Mouse (Mus musculus): ENCODE data around the gene Gm20517. TPM values are rescaled to one million over a fixed set of nuclear protein-coding genes. Genes with fewer than 3 reads are reported as not detected.
A peak's percentile ranks its signal among the peaks of the same experiment; 100 is the strongest.

The Gm20517 gene
- total RNA-seq, 2 experiments from 2014 or later, result 2.6 to 4.0 TPM

DNA sequence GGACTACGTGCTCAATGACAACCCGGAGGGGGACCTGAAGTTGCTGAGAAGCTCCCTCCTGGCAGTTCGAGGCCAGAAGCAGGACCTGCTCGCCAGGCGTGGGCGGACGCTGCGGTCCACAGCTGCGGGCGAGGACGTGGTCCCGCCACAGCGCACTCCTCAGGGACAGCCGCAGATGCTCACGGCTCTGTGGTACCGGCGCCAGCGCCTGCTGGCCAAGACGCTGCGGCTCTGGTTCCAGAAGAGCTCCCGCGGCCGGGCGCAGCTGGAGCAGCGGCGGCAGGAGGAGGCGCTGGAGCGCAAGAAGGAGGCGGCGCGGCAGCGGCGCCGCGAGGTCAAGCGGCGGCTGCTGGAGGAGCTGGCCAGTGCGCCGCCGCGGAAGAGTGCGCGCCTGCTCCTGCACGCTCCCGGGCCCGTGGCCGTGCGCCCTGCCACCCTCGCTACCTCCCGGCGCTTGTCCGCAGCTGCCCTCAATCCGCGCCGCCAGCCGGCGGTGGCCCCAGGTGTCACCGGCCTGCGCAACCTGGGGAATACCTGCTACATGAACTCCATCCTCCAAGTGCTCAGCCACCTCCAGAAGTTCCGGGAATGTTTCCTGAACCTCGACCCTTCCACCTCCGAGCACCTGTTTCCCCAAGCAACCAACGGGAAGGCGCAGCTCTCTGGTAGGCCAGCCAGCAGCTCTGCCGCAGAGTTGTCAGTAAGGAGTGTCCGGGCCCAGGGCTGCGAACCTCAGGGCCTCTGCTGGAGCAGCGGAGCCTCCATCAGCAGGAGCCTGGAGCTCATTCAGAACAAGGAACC is 61.1 kb downstream of the Gm20517 start:
- DNase-seq (ENCODE audit: low spot score in 2 of 2), result peak; percentile 55 to 75

DNA sequence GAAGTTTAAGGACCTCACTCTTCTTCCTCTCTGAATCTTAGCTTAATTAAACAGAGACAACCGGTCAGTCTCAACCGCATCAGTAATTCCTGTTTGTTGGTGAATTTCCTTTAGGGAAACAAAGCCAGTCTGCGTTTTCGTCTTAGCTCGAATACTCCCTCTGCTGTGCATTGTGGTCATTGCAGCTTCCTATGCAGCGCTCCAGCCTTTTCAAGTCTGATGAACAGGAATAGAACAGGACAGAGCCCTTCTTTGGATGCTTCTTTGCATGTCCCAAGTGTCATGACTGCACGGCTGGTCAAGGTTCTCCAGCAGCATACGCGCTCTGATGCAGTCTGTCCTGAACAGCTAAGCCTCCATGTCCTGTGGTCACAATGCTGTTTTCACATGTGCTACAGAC is 65.2 kb downstream of the Gm20517 start:
- DNase-seq (ENCODE audit: low spot score in 2 of 2), result peak; percentile 42 to 64

DNA sequence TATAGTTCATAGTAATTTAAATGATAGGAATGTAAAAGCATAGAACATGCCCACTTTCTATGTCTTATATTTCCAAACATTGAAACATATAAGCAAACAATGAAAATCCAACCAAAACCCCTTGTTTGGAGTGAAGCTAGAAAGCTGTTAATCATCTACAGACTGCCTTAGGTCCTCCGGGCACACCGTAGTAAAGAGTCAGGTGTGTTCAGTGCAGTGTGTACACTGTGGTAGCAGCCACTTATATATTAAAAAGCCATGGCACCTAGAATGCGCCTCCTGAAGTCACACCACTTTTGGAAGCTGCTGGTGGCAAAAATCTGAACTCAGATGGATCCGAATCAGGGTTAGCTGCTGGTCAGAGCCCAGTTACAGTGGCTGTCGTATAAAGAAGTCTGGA is 66.8 kb downstream of the Gm20517 start:
- no peak for DNase-seq (ENCODE audit: low spot score in 2 of 2)

DNA sequence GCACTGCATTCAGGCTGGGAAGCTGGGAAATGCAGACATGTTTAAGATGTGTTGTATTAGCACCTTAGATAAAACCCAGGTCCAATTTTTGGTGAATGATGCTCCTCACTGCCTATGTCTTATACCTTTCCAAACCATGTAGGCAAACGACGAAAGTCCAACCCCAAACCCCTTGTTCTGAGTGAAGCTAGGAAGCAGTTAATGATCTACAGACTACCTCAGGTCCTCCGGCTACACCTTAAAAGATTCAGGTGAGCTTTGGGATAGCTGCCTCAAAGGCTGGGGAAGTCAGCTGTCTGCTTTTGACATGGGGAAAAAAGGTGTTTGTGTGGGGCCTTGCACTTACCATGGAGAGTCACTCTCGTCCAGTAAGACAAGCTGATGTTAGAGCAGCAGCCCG is 67.3 kb downstream of the Gm20517 start:
- DNase-seq (ENCODE audit: low spot score in 2 of 2), result no peak

DNA sequence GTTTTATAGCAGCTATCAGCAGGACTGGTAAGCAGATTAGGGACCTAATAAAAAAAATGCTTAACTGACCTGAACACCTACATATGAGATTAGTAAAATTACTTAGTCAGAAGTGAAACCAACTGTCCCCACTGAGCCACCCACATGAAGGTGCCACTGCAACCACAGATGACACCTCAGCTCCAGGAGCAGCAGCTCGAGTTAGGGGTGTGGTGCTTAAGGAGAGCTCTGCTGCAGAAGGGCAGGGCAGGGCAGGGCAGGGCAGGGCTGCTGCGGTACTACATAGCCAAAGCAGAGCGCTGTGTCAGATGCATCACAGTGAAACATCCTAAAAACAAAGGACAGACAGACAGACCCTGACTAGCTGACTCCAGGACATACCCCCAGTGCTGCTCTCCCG is 71.4 kb downstream of the Gm20517 start:
- no peak for DNase-seq (ENCODE audit: low spot score in 2 of 2)

DNA sequence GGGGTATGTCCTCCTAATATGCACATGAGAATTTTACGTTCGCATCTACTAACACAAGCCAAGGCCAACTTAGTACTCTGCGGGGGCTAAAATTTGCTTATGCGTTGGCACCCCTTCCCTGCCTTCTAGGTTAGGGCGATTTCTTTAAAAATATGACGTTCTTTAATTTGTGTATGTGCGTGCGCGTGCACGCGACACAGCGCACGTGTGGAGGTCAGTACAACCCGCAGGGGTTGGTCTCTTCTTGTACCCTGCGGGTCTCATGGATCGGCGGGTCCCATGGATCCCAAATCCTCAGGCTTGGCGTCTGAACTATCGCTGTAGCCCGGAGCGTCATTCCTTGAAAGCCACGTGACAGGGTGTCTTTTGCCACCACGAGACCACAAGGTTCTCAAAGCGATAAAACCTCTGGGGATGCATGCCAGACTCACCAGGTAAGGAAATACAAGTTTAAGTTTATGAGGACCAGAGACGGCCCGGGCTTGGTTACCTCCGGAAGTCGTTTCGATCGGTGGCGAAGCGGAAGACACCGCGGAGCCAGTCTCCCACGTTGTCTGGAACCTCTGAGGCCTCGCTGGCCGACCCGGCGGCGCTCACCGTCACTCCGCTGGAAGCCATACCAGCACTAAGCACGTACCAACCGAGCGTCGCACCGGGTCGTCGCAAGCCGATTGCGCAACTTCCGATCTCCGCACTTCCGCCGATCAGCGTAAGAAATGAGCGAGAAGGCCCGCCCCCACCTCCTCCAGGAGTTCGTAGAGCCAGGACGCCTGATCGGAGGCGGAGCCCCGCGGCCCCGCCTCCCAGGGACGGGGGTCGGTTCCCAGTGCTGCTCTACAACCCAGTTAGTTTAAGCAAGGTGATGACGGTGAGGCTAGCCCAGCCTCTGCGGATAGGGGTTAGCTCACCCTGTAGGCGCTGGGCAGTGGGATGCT is 76.3 kb downstream of the Gm20517 start:
- peak; percentile 87 to 96 for DNase-seq (ENCODE audit: low spot score in 2 of 2)

DNA sequence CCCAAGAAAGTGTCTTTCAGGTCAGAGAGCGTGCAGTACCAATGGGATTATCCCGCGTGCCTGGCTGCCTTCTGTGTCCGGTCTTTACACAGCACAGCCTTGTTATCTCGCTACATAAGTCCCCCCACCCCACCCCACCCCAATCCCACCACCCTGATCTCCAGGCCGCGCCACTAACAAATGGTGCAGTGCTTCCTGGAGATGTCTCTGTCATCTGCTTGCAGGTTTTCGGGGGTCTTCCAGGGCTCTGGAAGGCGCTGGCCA is 76.9 kb downstream of the Gm20517 start, which contains the start of gene Tomm6:
TSS of gene Tomm6 (minus strand) at position 43 of the 264 bp plus-strand sequence.
- DNase-seq (ENCODE audit: low spot score in 2 of 2), result no peak

DNA sequence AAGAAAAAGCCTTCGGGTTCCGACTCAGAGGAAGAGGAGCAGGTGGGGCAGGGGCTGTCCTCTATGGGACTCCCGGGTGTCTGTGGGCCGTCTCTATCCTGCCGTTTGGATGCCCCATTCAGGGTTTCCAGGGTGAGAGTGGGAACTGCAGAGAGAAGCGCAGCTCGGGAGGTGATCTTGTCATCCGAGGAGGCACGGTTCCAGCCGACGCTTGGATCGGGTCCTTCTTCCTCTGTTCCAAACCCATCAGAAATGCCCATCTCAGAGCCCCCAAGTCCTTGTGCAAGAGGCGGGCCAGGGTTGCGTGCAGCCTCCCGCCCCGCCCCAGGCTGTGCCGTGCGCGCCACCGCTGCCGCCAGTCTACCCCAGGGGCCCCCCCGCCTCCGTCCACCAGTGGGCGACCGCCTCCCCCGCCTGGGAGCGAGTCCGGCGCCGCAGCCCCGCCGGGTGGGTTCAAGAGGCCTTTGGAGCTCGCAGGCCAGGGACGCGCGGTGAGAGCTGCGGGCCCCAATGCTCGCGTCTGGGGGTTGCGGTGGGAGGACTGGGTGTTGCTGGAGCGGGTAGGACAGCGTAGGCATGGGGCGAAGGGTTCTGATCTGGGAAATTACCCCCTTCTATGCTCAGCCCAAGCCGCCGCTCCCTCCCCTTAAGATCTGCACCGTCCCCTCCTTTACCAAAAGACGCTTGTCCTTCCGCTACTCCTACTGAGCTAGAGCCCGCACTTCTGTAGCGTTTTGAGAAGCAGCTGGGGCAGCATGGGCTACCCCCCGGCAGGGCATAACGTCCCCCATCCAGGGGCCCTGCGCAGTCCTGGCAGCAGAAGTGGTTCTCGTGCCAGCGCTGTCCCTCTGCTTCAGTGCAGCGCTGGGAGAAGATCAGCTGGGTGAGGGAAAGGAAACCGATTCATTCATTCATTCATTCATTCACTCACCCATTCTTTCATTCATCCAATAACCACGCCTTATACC is 77.5 kb downstream of the Gm20517 start, which contains the start of gene Frs3:
TSS of gene Frs3 (plus strand) at position 423 of the 968 bp plus-strand sequence.
- peak; percentile 74 to 79 for DNase-seq (ENCODE audit: low spot score in 2 of 2)

DNA sequence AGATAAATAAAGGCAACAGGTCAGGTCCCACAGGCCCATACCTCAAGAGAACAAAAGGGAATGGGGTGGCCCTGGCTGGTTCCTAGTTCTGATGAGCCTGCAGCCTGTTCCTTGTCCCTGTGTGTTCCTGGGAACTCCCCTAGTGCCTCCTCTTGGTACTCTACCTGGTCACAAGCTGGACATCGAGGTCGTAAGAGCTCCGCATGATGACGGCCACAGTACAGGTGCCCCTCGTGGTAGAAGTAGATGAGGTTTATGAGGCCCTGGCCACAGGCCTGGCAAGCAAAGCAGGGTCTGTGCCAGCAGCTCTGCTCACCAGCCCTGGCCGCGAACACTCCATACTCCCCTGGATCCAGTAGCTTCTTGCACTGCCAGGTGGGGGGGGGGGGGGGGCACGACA is 78.5 kb downstream of the Gm20517 start:
- no peak for DNase-seq (ENCODE audit: low spot score in 2 of 2)

DNA sequence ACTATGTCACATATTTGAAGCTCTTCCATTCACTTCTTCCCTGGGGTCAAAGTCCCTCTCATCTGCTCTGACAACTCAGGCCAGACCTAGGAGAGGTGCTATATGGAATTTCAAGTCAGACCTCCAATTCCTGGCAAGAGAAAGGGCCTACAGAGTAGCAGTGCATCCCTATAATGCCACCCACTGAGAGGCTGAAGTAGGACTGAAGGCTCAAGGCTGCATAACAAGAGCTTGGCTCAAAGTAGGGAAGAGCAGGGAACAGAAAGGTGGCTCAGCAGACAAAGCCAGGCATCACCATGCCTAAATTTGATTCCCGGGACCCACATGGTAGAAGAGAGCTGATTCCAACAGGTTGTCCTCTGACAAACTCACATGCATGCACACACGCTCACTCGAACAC is 80.3 kb downstream of the Gm20517 start:
- DNase-seq (ENCODE audit: low spot score in 2 of 2), result no peak

DNA sequence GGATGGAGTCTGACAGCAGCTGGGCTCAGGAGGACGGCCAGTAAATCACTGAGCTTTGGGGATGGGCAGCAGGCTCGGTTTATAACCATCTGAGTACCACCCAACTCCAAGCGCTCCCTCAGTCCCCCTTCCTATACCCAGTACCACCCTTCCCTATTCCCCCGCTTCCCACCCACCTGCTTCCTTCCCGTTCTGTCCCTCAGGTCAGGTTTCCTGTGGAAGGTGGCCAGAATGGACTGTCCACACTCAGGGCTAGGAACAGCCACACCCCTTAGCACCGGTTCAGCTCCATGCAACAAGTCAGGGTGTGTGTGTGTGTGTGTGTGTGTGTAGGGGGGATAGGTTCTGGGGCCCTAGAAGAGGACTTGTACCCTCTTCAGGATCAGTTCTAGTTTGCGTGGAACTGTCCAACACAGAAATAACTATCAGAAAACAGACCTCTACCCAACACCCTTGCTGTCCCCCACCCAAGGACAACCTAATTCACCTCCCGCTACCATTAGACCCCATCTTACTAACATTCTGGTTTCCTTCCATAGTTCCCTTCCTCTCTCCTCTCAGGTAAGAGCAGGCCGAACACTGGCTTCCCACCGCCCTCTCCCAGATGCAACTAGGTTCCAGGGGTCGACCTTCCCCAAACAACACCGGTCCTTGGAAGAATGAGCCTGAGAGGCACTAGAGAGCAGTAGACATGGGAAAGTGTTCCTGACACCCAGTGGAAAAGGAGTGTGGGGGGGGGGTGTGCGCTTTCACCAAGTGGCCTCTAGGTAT is 82.5 kb downstream of the Gm20517 start:
- DNase-seq (ENCODE audit: low spot score in 2 of 2), result no peak

DNA sequence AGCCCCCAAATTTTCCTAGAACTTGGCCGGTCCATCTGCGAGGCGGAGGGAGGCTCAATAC is 82.9 kb downstream of the Gm20517 start, which contains the start of gene Gm21981:
TSS of gene Gm21981 (minus strand) at position 14 of the 61 bp plus-strand sequence.
- no peak for DNase-seq (ENCODE audit: low spot score in 2 of 2)

DNA sequence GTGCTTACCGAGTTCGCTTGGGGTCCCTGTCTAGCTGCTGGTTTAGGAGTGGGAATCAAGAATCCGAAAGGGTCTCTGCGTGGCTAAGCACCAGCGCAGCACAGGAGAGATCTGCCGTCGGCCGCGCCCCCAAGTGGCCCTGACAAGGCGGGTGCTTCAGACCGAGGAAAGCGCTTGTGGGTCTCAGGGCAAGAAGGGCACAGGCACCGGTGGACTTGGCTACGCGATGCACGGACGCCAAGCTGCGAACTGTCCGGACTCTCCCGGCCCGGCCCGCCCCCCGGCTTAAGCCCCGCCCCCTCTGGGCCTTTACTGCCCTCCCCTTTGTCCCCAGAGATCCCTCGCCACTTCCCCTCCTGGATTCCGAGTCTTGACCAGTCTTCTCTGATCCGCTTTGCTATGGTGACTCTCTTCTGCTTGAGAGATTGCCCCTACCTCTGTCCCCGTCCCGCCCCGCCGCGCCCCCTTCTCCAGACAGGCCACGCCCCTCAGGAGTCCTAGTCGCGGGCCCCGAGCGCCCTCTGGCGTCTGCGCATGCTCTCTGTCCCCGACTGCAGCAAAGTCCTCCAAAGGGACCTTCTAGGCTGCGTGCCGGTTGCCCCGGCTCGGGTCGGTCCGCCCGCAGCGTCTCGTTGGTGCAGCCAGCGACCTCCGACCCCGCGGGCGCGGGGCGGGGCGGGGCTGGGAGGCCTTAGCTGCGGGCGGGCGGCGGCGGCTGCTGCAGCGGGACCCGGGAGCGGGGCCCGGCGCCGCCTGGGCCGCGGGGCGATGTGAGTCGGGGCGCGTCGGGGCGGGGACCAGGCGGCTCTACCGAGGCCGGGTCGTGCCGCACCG is 83.3 kb downstream of the Gm20517 start, which contains the start of gene Prickle4:
TSS of gene Prickle4 (minus strand) at position 234 of the 834 bp plus-strand sequence.
- peak; percentile 97 to 98 for DNase-seq (ENCODE audit: low spot score in 2 of 2)

DNA sequence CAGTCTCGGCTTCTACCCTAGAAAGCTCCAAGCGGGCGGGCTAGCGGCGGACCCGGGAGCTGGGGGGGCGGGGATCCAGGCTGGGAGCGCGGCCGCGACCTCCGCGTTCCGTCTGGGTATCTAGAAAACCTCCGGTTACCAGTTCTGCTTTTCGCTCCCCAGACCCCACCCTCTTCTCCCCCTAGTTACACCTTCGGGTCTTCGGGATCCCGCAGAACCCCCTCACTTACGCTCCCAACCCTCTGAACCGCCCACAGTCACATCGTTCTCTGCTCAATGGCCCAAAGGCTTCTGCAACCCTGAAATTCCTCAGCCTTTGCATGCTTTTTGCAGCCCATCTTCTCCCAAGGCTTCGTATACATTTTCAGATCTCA is 83.9 kb downstream of the Gm20517 start:
- DNase-seq (ENCODE audit: low spot score in 2 of 2), result no peak

DNA sequence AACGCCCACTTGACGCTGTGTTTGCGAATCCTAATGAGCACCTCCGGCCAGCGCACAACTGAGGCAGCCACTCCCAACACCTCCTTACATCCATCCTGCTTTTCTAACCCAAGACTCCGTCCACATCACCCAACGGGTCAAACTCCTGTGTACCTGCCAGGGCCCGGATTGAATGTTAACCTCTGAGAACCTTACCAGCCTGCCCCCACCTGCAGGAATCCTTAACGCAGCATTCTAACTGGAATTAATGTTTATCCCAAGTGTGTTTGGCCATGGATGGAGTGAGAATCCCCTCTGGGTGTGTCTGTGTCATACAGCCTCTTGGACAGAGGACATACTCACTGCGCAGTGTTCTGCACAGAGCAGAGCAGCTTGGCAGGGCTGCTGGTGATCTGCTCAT is 86.8 kb downstream of the Gm20517 start:
- DNase-seq (ENCODE audit: low spot score in 2 of 2), result no peak

DNA sequence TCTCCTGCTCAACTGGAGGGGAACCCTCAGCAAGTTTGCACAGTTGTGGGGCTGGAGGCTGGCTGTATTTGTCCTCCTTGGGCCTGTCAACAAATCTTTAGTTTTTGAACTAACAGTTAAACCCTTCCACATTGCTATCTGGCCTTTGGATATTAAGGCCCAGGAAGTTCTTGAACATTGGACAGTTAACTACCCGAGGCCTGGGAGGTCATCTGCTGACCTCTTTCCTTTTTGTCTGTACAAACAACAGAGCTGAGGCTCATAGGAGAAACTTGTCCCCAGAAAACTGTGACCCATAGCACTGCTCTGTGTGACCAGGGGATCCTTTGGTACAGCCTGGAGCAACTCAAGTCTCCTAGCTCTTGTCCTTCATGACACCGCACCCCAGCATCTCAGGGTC is 87.7 kb downstream of the Gm20517 start:
- no peak for DNase-seq (ENCODE audit: low spot score in 2 of 2)

DNA sequence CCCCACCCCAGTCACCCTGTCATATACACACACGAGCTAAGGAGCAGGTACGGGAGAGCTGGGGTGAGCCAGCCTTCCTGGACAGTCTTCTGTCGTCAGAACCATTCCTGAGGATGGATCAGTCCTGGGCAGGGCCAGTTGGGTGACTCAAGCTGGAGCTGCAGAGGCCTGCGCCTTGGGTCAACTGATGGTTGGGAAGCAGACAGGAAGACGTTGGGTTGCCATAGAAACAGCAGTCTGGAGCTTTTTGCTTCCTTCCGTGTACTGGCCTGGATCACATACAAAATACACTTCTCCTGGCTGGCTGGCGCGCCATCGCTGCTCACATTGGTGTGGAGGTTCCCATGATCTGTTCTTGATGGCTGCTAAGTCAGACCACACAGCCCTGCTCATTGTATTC is 90.4 kb downstream of the Gm20517 start:
- no peak for DNase-seq (ENCODE audit: low spot score in 2 of 2)

DNA sequence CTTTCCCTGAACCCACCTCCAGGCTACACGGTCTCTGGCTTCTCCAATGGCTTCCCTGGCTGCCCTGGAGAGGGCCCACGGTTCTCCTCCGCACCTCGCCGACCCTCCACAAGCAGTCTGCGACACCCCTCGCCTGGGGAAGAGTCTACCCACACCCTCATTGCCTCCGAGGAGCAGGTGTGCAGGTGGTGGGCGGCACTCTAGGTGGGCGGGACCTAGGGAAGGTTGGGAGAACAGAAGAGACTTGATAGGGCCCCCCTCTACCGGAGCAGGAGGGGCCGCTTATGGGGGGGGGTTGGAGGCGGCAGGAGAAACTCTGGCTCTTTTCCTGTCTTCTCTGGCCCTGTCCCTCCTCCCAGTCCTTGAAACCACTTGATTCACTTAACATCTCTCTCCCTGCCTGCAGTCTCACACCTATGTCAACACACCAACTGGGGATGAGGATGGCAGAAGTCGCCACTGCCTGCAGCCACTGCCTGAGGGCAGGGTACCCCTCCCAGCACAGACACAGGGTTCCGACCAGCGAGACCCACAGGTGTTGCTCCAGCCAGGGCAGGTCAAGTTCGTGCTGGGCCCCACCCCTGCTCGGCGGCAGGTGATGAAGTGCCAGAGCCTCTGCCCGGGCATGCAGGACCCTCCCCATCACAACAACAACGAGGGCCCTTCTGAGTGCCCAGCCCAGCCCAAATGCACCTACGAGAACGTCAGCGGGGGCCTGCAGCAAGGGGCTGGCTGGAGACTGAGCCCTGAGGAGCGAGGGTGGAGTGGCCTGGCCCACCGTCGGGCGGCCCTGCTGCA is 91.4 kb downstream of the Gm20517 start:
- DNase-seq (ENCODE audit: low spot score in 2 of 2), result no peak

DNA sequence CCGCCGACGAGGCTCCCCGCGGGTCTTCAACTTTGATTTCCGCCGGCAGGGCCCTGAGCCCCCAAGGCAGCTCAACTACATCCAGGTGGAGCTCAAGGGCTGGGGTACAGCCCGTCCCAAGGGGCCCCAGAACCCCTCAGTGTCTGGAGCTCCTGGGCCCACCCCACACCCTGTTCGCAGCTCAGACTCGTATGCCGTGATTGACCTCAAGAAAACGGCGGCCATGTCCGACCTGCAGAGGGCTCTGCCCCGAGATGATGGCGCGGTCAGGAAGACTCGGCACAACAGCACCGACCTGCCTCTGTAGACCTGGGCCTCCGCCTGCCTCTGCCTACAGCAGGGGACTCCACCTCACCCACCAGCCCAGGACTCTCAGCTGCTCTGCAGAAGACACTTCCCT is 92.2 kb downstream of the Gm20517 start:
- DNase-seq (ENCODE audit: low spot score in 2 of 2), result no peak

Measured in gastrocnemius, postnatal 4 days (tissue).